Mouse (Mus musculus) kidney, adult 2 months (tissue): Measurements from ENCODE around the gene Tmem63c. TPM values are rescaled to one million over a fixed set of nuclear protein-coding genes. Genes with fewer than 3 reads are reported as not detected.
A peak's percentile ranks its signal among the peaks of the same experiment; 100 is the strongest.

Experiments used
- DNase-seq: peaks from one replicate; pipeline ENCODE4 v3.0.0; 2021
- H3K27ac ChIP-seq: fragments of 200-500 bp; 2 replicates; pipeline ENCODE4 v1.5.1; 2012; ENCODE audit warnings: low read depth, low read length, control low read depth, inconsistent platforms; ENCODE audit not compliant: insufficient read depth
- H3K27me3 ChIP-seq: fragments of 200-500 bp; replicated peaks from 2 replicates; pipeline ENCODE4 v1.6.1; 2012; ENCODE audit warnings: mild to moderate bottlenecking, moderate library complexity, low read length, inconsistent platforms; ENCODE audit not compliant: control insufficient read depth, insufficient read depth
- H3K36me3 ChIP-seq: fragments of 200-500 bp; 2 replicates; pipeline ENCODE4 v1.6.1; 2012; ENCODE audit warnings: mild to moderate bottlenecking, moderate library complexity, low read length, inconsistent platforms; ENCODE audit not compliant: control insufficient read depth, insufficient read depth
- H3K4me1 ChIP-seq: fragments of 200-500 bp; 2 replicates; pipeline ENCODE4 v1.6.1; 2011; ENCODE audit warnings: low read length; ENCODE audit not compliant: control insufficient read depth, insufficient read depth
- H3K4me3 ChIP-seq: fragments of 200-500 bp; 2 replicates; pipeline ENCODE4 v1.5.1; 2011; ENCODE audit warnings: mild to moderate bottlenecking, low read depth, low read length, control low read depth; ENCODE audit not compliant: insufficient read depth
- CTCF ChIP-seq: fragments of 200-500 bp; conservative IDR thresholded peaks from 2 replicates; pipeline ENCODE4 v1.5.1; 2011; ENCODE audit warnings: low read depth, mild to moderate bottlenecking, control low read depth, low read length, moderate library complexity, mixed read lengths; ENCODE audit not compliant: insufficient read depth, insufficient read length
- POLR2A ChIP-seq: fragments of 200-500 bp; IDR thresholded peaks from one replicate; pipeline ENCODE4 v1.6.1; 2011; ENCODE audit warnings: low read depth, low read length, control low read depth
- WGBS: fragments of 180-500 bp; shearing (Covaris S2); methylation state at CpG from one replicate; pipeline ENCODE4 v1.1.7; 2018; 5-methylcytosine and 5-hydroxymethylcytosine counted together
- polyA plus RNA-seq: library from polyadenylated mRNA; depleted of rRNA; stranded (reverse); fragments of >200 nt; gene quantifications from 2 replicates; pipeline ENCODE4 v1.2.3, GENCODE M21; 2012

Tmem63c gene
- polyA plus RNA-seq, 1 experiment = 0.19 TPM

DNA sequence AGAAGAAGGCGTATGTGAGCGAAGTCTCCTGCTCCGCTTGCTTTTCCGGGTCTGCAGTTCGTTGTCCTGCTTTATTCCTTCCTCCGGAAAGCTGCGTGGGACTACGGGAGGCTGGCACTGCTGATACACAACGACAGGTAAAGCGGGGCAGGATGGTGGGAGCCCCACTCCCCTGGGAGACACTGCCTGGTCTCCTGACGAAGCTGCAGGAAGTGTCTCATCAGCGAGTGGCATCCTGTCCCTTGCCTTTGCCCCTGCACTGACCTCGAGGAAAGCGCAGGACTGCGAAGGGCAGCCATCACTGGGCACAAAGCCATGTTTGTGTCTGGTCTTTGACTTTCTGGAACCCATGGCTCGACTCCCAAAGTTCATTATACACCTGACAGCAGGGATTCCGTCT lies 35.9 kb downstream of the Tmem63c start:
- DNase-seq = peak; percentile 55
- Histone ChIP-seq H3K27me3 (no peaks in the 10 kb centered on the region), H3K36me3 (no peaks in the 10 kb centered on the region), H3K4me1 (no peaks in the 10 kb centered on the region), H3K27ac (no peak overlapping the region), H3K4me3 (no peak overlapping the region)
- WGBS = 47% methylated on average over 17 of the region's 17 CpGs
- TF ChIP-seq CTCF (no peak), POLR2A (no peak)

GRCm38 (mm10) chr12:87065446-87065845 lies 44.3 kb downstream of the Tmem63c start:
- Histone ChIP-seq H3K36me3 (no peaks in the 10 kb centered on the region), H3K4me3 (no peak overlapping the region), H3K4me1 (no peaks in the 10 kb centered on the region), H3K27me3 (no peaks in the 10 kb centered on the region), H3K27ac (no peak overlapping the region)
- 91% methylated on average over 11 of the region's 11 CpGs for WGBS
- DNase-seq = no peak
- TF ChIP-seq POLR2A (no peak), CTCF (no peak)

GRCm38 (mm10) chr12:87066429-87066828 lies 45.3 kb downstream of the Tmem63c start:
- Histone ChIP-seq H3K4me1 (no peaks in the 10 kb centered on the region), H3K36me3 (no peaks in the 10 kb centered on the region), H3K27me3 (no peaks in the 10 kb centered on the region), H3K4me3 (no peak overlapping the region), H3K27ac (no peak overlapping the region)
- TF ChIP-seq POLR2A (no peak), CTCF (no peak)
- no peak for DNase-seq
- WGBS = 73% methylated on average over 5 of the region's 5 CpGs

GRCm38 (mm10) chr12:87070520-87070919 lies 49.4 kb downstream of the Tmem63c start:
- H3K27ac ChIP-seq = no peak overlapping the region
- WGBS = 62% methylated on average over 5 of the region's 5 CpGs
- TF ChIP-seq CTCF = no peak
- TF ChIP-seq POLR2A = no peak
- H3K27me3 ChIP-seq = no peaks in the 10 kb centered on the region
- H3K4me3 ChIP-seq = no peak overlapping the region
- H3K4me1 ChIP-seq = no peaks in the 10 kb centered on the region
- H3K36me3 ChIP-seq = no peaks in the 10 kb centered on the region
- no peak for DNase-seq

GRCm38 (mm10) chr12:87076610-87077009 lies 55.5 kb downstream of the Tmem63c start:
- H3K4me1 ChIP-seq = no peaks in the 10 kb centered on the region
- TF ChIP-seq POLR2A (no peak), CTCF (no peak)
- H3K4me3 ChIP-seq = no peak overlapping the region
- no peaks in the 10 kb centered on the region for H3K36me3 ChIP-seq
- H3K27me3 ChIP-seq = no peaks in the 10 kb centered on the region
- DNase-seq = no peak
- no peak overlapping the region for H3K27ac ChIP-seq
- 94% methylated on average over 2 of the region's 2 CpGs for WGBS

- peak; percentile 69 for DNase-seq
- TF ChIP-seq POLR2A (no peak), CTCF (no peak)
- H3K27ac ChIP-seq = no peak overlapping the region
- no peak overlapping the region for H3K4me3 ChIP-seq
- WGBS = 63% methylated on average over 8 of the region's 8 CpGs
- H3K36me3 ChIP-seq = no peaks in the 10 kb centered on the region
- H3K4me1 ChIP-seq = no peaks in the 10 kb centered on the region
- H3K27me3 ChIP-seq = no peaks in the 10 kb centered on the region
Measured at GRCm38 (mm10) chr12:87082797-87083196, 61.7 kb downstream of the Tmem63c start.

DNA sequence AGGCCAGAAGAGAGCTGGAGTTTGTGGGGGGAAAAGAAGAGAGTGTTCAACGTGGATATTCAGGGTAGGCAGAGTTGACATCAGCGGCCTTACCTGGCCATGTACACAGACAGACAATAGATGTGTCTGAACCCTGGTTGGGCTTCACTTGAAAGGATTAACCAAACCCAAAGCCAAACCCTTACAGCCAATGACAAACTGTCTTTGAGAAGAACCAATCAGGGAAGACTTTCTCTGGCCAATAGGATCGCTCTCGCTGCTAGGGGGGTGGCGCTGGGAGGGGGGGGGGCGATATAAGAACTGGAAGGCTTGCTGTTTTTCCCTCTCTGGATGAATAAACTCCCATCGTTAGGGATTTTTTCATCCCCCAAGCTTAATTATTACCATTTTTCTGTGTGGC lies 66.1 kb downstream of the Tmem63c start:
- 54% methylated on average over 7 of the region's 7 CpGs for WGBS
- peaks cover 7% of the 10 kb centered on the region; the same call in 1 of the 2 replicates for H3K4me1 ChIP-seq
- no peak overlapping the region for H3K4me3 ChIP-seq
- no peaks in the 10 kb centered on the region for H3K36me3 ChIP-seq
- no peak for TF ChIP-seq POLR2A
- TF ChIP-seq CTCF = no peak
- no peaks in the 10 kb centered on the region for H3K27me3 ChIP-seq
- H3K27ac ChIP-seq = no peak overlapping the region
- no peak for DNase-seq

DNA sequence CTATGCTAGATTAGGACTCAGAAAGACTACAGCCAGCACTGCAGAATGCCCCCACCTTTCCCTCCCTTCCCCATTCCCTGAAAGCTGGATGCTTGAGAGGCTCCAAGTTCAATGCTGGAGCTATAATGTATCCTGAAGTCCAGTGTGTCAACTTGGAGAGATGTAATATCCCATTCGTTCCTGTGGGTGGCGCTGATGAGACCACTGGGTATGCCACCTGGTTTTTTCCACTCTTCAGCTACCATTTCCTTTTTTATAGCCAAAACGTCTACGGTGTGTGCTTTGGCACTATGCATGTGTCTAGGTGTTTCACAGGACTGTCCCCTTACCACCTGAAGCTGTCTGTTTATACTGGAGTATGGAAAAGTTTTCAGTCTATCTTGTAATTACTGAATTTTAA lies 67.2 kb downstream of the Tmem63c start:
- Histone ChIP-seq H3K27me3 (no peaks in the 10 kb centered on the region), H3K27ac (no peak overlapping the region), H3K36me3 (no peaks in the 10 kb centered on the region), H3K4me3 (no peak overlapping the region), H3K4me1 (peaks cover 7% of the 10 kb centered on the region; the same call in 1 of the 2 replicates)
- WGBS = 27% methylated on average over 4 of the region's 4 CpGs
- no peak for DNase-seq
- TF ChIP-seq CTCF (peak; percentile 27; the same call in 1 of the 2 replicates), POLR2A (no peak)
